Mouse (Mus musculus) lung, adult 2 months (tissue): Measurements from ENCODE around the gene Gm8127.
"Not testable (repeated sequence)": the region's sequence is repeated elsewhere in the genome, so short reads cannot be mapped to it uniquely, and the experiment has no call there.

Experiments used
- CTCF ChIP-seq: fragments of 200-500 bp; IDR thresholded peaks from 2 replicates; pipeline ENCODE4 v1.5.1; 2011; ENCODE audit warnings: mild to moderate bottlenecking, low read length, control low read depth; ENCODE audit not compliant: insufficient read depth
- POLR2A ChIP-seq: fragments of 200-500 bp; IDR thresholded peaks from 2 replicates; pipeline ENCODE4 v1.6.1; 2011; ENCODE audit warnings: low read depth, mild to moderate bottlenecking, control low read depth, low read length, borderline replicate concordance; ENCODE audit errors: extremely low read depth

DNA sequence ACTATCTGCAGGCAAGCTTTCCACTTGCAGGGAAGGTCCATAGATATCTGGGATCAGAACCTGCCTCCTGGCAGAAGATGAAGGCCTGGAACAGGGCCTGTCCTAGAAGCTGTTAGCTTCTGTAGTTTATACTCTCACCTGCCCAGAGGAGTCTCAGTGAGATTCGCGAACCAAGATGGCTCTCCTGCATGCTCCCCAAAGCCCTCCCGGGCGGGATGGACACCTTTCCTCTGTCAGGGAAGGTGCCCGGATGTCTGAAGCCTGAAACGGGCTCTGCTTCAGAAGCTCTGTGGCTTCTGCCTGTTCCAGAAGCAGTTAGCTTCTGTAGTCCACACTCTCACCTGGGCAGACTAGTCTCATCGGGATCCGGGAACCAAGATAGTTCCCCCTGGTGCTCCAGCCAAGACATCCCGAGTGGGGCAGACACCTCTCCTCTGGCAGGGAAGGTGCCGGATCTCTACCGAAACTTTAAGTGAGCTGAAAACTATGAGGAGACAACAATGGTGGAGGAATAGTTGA is 37.8 kb upstream of the Gm8127 start:
- not testable (repeated sequence) for TF ChIP-seq POLR2A, CTCF
